Mouse (Mus musculus) liver, postnatal 0 days (tissue): ENCODE results near the gene Psg16.

Source experiments
- CTCF ChIP-seq: sonication (generic); IDR thresholded peaks from 2 replicates; pipeline ENCODE4 v1.5.1; 2016; ENCODE audit warnings: antibody characterized with exemption, low read depth
- EP300 ChIP-seq: IDR thresholded peaks from 2 replicates; pipeline ENCODE4 v1.6.1; 2016; ENCODE audit warnings: antibody characterized with exemption, low read depth, mild to moderate bottlenecking

- no peak for TF ChIP-seq CTCF
- TF ChIP-seq EP300, result no peak
These were observed 61.5 kb downstream of the Psg16 start for GRCm38 (mm10) chr7:17135307-17135706.
